Mouse (Mus musculus) bone marrow, adult 2 months (tissue): Measurements from ENCODE around the gene Aox3. TPM values are rescaled to one million over a fixed set of nuclear protein-coding genes. Genes with fewer than 3 reads are reported as not detected.

Source experiments
- H3K27ac ChIP-seq: fragments of 200-500 bp; 2 replicates; pipeline ENCODE4 v1.5.1; 2012; ENCODE audit warnings: low read depth, mild to moderate bottlenecking, control low read depth, inconsistent platforms, low read length; ENCODE audit not compliant: control insufficient read depth, poor library complexity, insufficient read depth
- H3K4me1 ChIP-seq: fragments of 200-500 bp; 2 replicates; pipeline ENCODE4 v1.6.1; 2011; ENCODE audit warnings: low read length; ENCODE audit not compliant: control insufficient read depth, insufficient read depth
- H3K4me3 ChIP-seq: fragments of 200-500 bp; replicated peaks from 2 replicates; pipeline ENCODE3; 2011; ENCODE audit warnings: mild to moderate bottlenecking, low read depth, low read length, control low read depth; ENCODE audit not compliant: control insufficient read depth
- CTCF ChIP-seq: fragments of 200-500 bp; IDR thresholded peaks from 2 replicates; pipeline ENCODE4 v1.5.1; 2011; ENCODE audit warnings: low read length, control low read depth; ENCODE audit not compliant: control insufficient read depth, insufficient read depth
- POLR2A ChIP-seq: fragments of 200-500 bp; IDR thresholded peaks from 2 replicates; pipeline ENCODE4 v1.6.1; 2011; ENCODE audit warnings: low read depth, mild to moderate bottlenecking, control low read depth, low read length, borderline replicate concordance; ENCODE audit not compliant: control insufficient read depth
- WGBS: fragments of 180-500 bp; shearing (Covaris S2); methylation state at CpG from one replicate; pipeline ENCODE4 v1.1.7; 2018; 5-methylcytosine and 5-hydroxymethylcytosine counted together
- polyA plus RNA-seq: library from polyadenylated mRNA; stranded (reverse); fragments of >200 nt; gene quantifications from 2 replicates; pipeline ENCODE4 v1.2.4, GENCODE M21; 2011; ENCODE audit warnings: low replicate concordance; ENCODE audit not compliant: missing spikeins, insufficient read depth, insufficient read length

The Aox3 gene
- polyA plus RNA-seq, 1 experiment, result 1.5 TPM

DNA sequence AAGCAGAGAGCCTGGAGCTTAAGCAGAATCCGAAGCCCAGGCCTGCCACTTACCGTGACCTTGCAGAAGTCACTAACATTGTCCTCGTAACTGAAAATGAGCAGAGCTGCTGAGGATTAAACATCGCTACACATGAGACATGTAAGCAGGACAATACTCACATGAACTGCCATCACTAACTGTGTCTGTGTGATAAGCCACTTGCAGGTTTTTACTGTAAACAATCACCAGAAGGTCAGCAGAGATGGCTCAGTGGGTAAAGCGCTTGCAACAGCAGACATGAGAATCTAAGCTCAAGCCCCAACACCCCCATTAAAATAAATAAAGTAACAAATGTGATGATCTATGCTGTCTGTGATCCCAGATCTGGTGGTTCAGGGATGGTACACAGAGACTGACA, 125.5 kb downstream of the Aox3 start:
- 74% methylated on average over 5 of the region's 5 CpGs for WGBS
- H3K27ac ChIP-seq, result no peak overlapping the region
- no peak for TF ChIP-seq POLR2A
- no peak for TF ChIP-seq CTCF
- H3K4me3 ChIP-seq, result no peak overlapping the region
- H3K4me1 ChIP-seq, result no peaks in the 10 kb centered on the region

DNA sequence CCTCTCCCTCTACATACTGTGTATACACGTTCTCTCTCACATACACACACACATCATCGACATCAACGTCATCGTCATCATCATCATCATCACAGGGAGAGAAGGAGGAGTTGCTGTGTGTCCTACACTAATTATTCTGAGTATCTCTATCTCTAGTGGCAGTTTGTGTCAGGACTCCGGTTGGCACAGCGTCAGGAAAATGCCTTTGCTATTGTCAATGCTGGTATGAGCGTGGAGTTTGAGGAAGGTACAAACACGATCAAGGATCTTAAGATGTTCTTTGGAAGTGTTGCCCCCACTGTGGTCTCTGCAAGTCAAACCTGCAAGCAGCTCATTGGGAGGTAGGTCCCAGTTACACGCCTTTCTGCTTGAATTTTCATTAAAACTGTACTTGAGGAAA, 126.0 kb downstream of the Aox3 start:
- H3K4me3 ChIP-seq, result no peak overlapping the region
- H3K4me1 ChIP-seq, result no peaks in the 10 kb centered on the region
- WGBS, result 81% methylated on average over 9 of the region's 9 CpGs
- TF ChIP-seq CTCF, result no peak
- no peak overlapping the region for H3K27ac ChIP-seq

DNA sequence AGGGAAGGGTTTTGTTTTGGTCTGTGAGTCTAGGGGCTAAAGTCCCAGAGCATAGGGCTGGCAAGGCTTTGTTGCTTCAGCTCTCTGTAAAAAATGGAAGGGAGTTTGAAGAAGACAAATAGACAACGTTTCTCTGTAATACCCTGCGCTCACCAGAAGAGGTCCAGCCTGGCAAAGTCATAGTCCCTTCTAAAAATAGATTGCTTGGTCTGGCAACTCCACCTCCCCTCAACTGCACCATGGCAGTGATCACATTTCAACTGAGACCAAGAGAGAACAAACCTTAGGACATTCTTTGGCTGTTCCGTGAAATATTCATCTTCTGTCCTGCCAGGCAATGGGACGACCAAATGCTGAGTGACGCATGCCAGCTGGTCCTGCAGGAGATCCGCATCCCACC, 127.4 kb downstream of the Aox3 start:
- no peak overlapping the region for H3K27ac ChIP-seq
- WGBS, result 67% methylated on average over 6 of the region's 6 CpGs
- no peak overlapping the region for H3K4me3 ChIP-seq
- no peaks in the 10 kb centered on the region for H3K4me1 ChIP-seq
- no peak for TF ChIP-seq CTCF
- TF ChIP-seq POLR2A, result no peak

DNA sequence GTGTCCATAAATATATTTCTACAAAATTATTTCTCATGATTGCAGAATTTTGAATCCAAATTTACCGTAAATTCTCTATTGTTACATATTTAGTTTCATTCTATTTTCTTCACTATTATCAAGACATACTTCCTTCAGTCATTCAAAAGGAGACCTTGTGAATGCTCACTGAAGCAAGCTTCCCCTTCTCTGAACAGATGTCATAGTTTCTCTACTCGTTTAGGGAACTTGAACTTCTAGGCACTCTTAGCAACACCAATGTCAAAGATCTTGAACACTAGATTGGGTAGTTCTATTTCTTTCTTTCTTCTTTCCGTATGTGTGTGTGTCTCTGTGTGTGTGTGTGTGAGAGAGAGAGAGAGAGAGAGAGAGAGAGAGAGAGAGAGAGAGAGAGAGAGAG, 131.6 kb downstream of the Aox3 start:
- WGBS, result 11% methylated on average over 3 of the region's 3 CpGs
- no peak for TF ChIP-seq CTCF
- TF ChIP-seq POLR2A, result no peak
- H3K4me3 ChIP-seq, result no peak overlapping the region
- no peak overlapping the region for H3K27ac ChIP-seq
- no peaks in the 10 kb centered on the region; the same call in 1 of the 2 replicates for H3K4me1 ChIP-seq

DNA sequence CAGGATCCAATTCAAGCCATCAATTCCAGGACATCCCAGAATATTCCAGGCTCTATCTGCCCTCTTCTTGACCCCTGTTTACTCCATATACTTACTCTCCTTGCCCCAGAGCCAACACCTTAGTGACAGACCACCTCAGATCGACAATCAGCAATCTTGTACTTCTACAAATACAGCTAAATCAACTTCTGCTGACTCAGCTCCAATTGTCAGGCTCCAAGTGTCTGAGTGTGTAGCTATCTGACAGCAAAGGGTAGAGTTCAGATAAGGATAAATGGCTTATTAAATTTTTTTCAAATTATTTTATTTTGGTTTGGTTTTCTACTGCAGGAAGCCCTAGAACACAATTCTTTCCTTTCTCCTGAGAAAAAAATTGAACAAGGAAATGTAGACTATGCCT, 135.6 kb downstream of the Aox3 start:
- no peak for TF ChIP-seq POLR2A
- TF ChIP-seq CTCF, result no peak
- H3K4me1 ChIP-seq, result no peaks in the 10 kb centered on the region; the same call in 1 of the 2 replicates
- H3K27ac ChIP-seq, result no peak overlapping the region
- no peak overlapping the region for H3K4me3 ChIP-seq
- 50% methylated on average over 1 of the region's 1 CpGs for WGBS

Other genes with a start within 250 kb of the Aox3 start
- gene Sgo2a, start 117.2 kb upstream of the Aox3 start, polyA plus RNA-seq, result 7.0 and 12.0 TPM in 2 replicates
- 8.2 and 8.8 TPM in 2 replicates for gene Kctd18, start 94.2 kb upstream of the Aox3 start, polyA plus RNA-seq
- gene Aox1, start 83.2 kb upstream of the Aox3 start, polyA plus RNA-seq, result 0.30 TPM in 1 of 2 replicates, not detected in the other
- gene Aox4, start 97.3 kb downstream of the Aox3 start, polyA plus RNA-seq, result not detected in 2 replicates
- not detected in 2 replicates for gene Aox2, start 165.2 kb downstream of the Aox3 start, polyA plus RNA-seq